Mouse (Mus musculus) heart, embryonic 12.5 days (tissue): Measurements from ENCODE around the gene Gm7356. TPM values are rescaled to one million over a fixed set of nuclear protein-coding genes. Genes with fewer than 3 reads are reported as not detected.
"Not testable (repeated sequence)": the region's sequence is repeated elsewhere in the genome, so short reads cannot be mapped to it uniquely, and the experiment has no call there.

Source experiments
- ATAC-seq: fragments of 200-750 bp; cut with Nextera tagmentation; 2 replicates; pipeline ENCODE4 v1.8.0; 2017; ENCODE audit warnings: moderate TSS enrichment, moderate library complexity; ENCODE audit not compliant: insufficient number of reproducible peaks, low FRiP score
- H3K27ac ChIP-seq: fragments of 300-500 bp; sonication (generic); 2 replicates; pipeline ENCODE4 v1.5.1; 2016; ENCODE audit warnings: mild to moderate bottlenecking, moderate library complexity; ENCODE audit not compliant: poor library complexity, severe bottlenecking
- H3K27me3 ChIP-seq: fragments of 300-500 bp; sonication (generic); replicated peaks from 2 replicates; pipeline ENCODE4 v1.6.1; 2016; ENCODE audit warnings: mild to moderate bottlenecking, moderate library complexity
- H3K36me3 ChIP-seq: fragments of 300-500 bp; sonication (generic); 2 replicates; pipeline ENCODE4 v1.6.1; 2016; ENCODE audit warnings: mild to moderate bottlenecking, moderate library complexity
- H3K4me1 ChIP-seq: fragments of 300-500 bp; sonication (generic); replicated peaks from 2 replicates; pipeline ENCODE4 v1.6.1; 2016; ENCODE audit warnings: mild to moderate bottlenecking
- H3K4me2 ChIP-seq: fragments of 300-500 bp; sonication (generic); 2 replicates; pipeline ENCODE4 v1.6.1; 2016; ENCODE audit warnings: mild to moderate bottlenecking, moderate library complexity
- H3K4me3 ChIP-seq: fragments of 300-500 bp; sonication (generic); 2 replicates; pipeline ENCODE4 v1.5.1; 2016; ENCODE audit warnings: mild to moderate bottlenecking
- H3K9ac ChIP-seq: fragments of 300-500 bp; sonication (generic); 2 replicates; pipeline ENCODE4 v1.6.1; 2016; ENCODE audit warnings: mild to moderate bottlenecking, moderate library complexity
- H3K9me3 ChIP-seq: fragments of 300-500 bp; sonication (generic); replicated peaks from 2 replicates; pipeline ENCODE4 v1.6.1; 2016; ENCODE audit warnings: mild to moderate bottlenecking, moderate library complexity
- WGBS: fragments of 180-500 bp; shearing (Covaris S2); methylation state at CpG from one replicate; pipeline ENCODE4 v1.1.7; 2016; 5-methylcytosine and 5-hydroxymethylcytosine counted together
- polyA plus RNA-seq: library from polyadenylated mRNA; unstranded; fragments of >200 nt; fragmentation: Nextera tagmentation; extraction: Ambion mirVana; gene quantifications from 2 replicates; pipeline ENCODE4 v1.2.1, GENCODE M21; 2016

Gm7356 gene
- not detected in 2 replicates for polyA plus RNA-seq

DNA sequence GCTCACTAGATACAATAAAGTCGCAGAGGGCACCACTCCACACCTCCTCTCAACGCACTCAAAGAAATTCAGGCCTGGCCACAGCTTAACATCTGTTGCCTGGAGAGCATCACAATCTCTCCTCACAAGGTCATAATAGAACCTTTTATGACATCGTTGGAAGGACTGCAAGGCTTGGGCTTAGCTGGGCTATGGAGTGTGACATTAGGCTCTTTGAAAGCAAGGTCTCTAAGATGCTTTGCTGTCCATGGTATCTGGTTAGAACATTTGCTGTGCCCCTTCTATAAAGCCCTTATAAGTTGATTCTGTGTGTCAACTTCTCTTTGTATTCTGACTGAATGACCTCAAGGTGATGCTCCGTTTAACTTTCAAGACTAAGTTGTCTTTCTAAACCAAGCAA lies at the start of gene Gm7356:
Gm7356 (minus strand) TSS at position 101 of the 400 bp plus-strand sequence.
- not testable (repeated sequence) for H3K4me2 ChIP-seq, H3K27ac ChIP-seq, H3K4me3 ChIP-seq, H3K27me3 ChIP-seq, H3K4me1 ChIP-seq, ATAC-seq, H3K36me3 ChIP-seq, H3K9ac ChIP-seq, H3K9me3 ChIP-seq
- 67% methylated on average over 4 of the region's 4 CpGs for WGBS

DNA sequence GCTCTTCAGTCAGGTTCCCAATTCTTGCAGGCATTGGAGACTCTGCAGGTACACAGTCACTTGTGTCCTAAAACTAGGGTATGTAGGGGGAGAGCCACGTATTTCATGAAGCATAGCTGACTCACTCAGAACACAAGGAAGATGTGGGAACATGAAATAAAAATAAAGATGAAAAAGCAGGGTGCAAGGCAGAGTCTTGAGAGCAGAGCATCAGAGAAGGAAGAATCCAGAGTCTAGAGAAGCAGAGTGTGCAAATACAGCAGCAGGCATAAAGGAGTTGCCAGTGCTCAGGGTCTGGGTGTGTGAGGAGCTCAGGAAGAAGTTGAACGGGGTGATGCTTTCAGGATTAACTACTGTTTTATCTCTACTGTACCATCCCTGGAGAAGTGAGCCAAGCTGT lies 38.4 kb upstream of the Gm7356 start:
- H3K27ac ChIP-seq, H3K4me2 ChIP-seq, ATAC-seq, H3K9me3 ChIP-seq, H3K9ac ChIP-seq, H3K27me3 ChIP-seq, H3K4me3 ChIP-seq, H3K36me3 ChIP-seq, H3K4me1 ChIP-seq: not testable (repeated sequence)
- 44% methylated on average over 1 of the region's 2 CpGs for WGBS

DNA sequence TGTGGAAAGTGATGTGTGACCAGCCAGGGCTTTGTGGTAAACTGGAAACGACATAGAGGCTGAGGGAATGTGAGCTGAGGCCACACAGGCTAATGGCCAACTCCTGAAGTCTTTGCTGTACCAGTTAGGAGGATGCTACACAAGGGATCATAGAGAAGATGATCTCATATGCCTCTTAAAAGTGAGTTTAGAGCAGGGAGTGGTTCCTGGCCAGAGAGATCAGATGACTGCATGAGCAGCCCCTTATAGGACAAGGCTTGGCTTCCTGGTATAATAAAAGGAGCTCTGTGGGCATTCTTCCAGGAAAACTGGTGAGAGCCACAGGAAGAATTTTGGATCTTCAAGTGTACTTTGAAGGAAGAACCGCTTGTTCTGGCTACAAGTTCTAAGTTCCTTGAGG lies 33.5 kb upstream of the Gm7356 start:
- not testable (repeated sequence) for H3K4me1 ChIP-seq, H3K9ac ChIP-seq, H3K9me3 ChIP-seq, H3K4me3 ChIP-seq, H3K27me3 ChIP-seq, H3K27ac ChIP-seq, H3K36me3 ChIP-seq, H3K4me2 ChIP-seq, ATAC-seq
- WGBS = 52% methylated on average over 1 of the region's 2 CpGs

DNA sequence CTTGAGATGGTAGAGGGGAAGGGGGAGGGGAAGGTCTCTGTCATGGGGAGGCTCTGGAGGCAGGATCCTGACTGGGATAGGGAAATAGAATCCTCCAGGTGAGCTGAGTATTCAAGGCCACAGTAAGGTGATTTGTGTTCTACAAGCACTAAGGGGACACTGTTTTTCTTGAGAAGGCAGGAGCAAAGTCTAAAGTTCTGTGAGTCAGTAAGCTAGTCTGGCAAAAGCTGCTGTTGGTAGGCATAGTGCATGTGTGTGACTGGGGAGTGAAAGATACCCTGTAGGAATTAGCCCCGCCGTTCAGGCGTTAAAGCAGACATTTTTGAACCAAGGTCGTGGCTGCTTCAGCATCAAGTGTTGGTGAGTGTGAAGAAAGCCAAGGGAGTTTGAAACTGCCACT lies 32.6 kb upstream of the Gm7356 start:
- WGBS = 83% methylated on average over 4 of the region's 4 CpGs
- ATAC-seq, H3K9me3 ChIP-seq, H3K36me3 ChIP-seq, H3K4me3 ChIP-seq, H3K4me2 ChIP-seq, H3K27me3 ChIP-seq, H3K27ac ChIP-seq, H3K9ac ChIP-seq, H3K4me1 ChIP-seq: not testable (repeated sequence)

DNA sequence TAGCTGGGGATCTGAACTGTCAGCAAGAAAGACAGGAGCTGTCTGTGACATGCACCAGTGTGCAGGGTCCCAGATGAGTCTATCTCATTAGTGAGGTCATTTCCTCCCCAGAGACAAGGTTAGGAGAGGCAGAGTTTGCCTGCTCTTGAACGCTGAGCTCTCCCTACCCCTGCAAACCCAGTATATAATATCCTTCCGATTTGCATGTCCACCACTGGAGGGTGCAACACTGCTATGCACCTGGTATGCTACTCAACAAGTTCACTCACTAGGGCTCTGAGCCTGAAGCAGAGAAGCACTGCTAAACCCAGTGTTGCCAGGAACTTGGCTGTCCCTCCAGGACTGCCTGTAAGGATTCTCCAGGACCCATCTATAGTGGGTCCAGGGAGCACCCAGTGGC lies 10.1 kb downstream of the Gm7356 start:
- 41% methylated on average over 2 of the region's 2 CpGs for WGBS
- not testable (repeated sequence) for H3K4me2 ChIP-seq, H3K27ac ChIP-seq, H3K36me3 ChIP-seq, H3K4me1 ChIP-seq, H3K4me3 ChIP-seq, H3K27me3 ChIP-seq, ATAC-seq, H3K9me3 ChIP-seq, H3K9ac ChIP-seq

DNA sequence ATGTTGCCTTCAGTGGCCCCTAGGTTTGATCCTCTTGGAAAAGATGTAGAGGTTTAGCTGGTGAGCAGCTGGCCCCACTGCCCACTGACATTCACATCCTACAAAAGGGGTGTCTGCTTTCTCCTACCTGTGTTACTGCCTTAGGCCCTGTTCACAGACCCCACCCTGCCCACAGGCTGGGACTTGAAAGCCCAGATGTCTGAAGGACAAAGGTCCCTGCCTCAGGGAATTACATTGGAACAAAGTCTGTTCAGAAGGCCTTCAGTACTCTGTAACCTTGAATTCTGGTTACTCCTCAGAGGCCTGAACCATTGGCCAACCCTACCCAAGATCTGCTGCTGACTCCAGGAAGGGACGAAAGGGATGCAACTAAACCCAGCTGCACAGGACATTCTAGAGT lies 15.8 kb downstream of the Gm7356 start:
- no peak for ATAC-seq
- H3K9ac ChIP-seq = no peak overlapping the region
- WGBS = 88% methylated on average over 1 of the region's 1 CpGs
- H3K36me3 ChIP-seq = no peaks in the 10 kb centered on the region
- H3K27ac ChIP-seq = no peak overlapping the region
- H3K4me1 ChIP-seq = no peaks in the 10 kb centered on the region
- no peak overlapping the region for H3K4me2 ChIP-seq
- no peaks in the 10 kb centered on the region for H3K9me3 ChIP-seq
- H3K4me3 ChIP-seq = no peak overlapping the region
- no peaks in the 10 kb centered on the region for H3K27me3 ChIP-seq

DNA sequence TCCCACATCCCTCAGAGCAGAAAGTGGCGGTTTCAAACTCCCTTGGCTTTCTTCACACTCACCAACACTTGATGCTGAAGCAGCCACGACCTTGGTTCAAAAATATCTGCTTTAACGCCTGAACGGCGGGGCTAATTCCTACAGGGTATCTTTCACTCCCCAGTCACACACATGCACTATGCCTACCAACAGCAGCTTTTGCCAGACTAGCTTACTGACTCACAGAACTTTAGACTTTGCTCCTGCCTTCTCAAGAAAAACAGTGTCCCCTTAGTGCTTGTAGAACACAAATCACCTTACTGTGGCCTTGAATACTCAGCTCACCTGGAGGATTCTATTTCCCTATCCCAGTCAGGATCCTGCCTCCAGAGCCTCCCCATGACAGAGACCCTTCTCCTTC lies 32.7 kb downstream of the Gm7356 start:
- H3K4me3 ChIP-seq, H3K9ac ChIP-seq, H3K27me3 ChIP-seq, H3K27ac ChIP-seq, ATAC-seq, H3K4me2 ChIP-seq, H3K36me3 ChIP-seq, H3K9me3 ChIP-seq, H3K4me1 ChIP-seq: not testable (repeated sequence)
- 62% methylated on average over 5 of the region's 5 CpGs for WGBS

DNA sequence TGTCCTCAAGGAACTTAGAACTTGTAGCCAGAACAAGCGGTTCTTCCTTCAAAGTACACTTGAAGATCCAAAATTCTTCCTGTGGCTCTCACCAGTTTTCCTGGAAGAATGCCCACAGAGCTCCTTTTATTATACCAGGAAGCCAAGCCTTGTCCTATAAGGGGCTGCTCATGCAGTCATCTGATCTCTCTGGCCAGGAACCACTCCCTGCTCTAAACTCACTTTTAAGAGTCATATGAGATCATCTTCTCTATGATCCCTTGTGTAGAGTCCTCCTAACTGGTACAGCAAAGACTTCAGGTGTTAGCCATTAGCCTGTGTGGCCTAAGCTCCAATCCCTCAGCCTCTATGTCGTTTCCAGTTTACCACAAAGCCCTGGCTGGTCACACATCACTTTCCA lies 33.6 kb downstream of the Gm7356 start:
- H3K9me3 ChIP-seq, H3K27ac ChIP-seq, H3K27me3 ChIP-seq, H3K4me3 ChIP-seq, H3K4me2 ChIP-seq, H3K9ac ChIP-seq, ATAC-seq, H3K4me1 ChIP-seq, H3K36me3 ChIP-seq: not testable (repeated sequence)
- WGBS = 68% methylated on average over 1 of the region's 2 CpGs

DNA sequence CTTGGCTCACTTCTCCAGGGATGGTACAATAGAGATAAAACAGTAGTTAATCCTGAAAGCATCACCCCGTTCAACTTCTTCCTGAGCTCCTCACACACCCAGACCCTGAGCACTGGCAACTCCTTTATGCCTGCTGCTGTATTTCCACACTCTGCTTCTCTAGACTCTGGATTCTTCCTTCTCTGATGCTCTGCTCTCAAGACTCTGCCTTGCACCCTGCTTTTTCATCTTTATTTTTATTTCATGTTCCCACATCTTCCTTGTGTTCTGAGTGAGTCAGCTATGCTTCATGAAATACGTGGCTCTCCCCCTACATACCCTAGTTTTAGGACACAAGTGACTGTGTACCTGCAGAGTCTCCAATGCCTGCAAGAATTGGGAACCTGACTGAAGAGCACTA lies 38.5 kb downstream of the Gm7356 start:
- H3K27ac ChIP-seq, H3K9me3 ChIP-seq, H3K36me3 ChIP-seq, H3K4me2 ChIP-seq, H3K4me1 ChIP-seq, ATAC-seq, H3K4me3 ChIP-seq, H3K27me3 ChIP-seq, H3K9ac ChIP-seq: not testable (repeated sequence)
- 45% methylated on average over 1 of the region's 2 CpGs for WGBS

DNA sequence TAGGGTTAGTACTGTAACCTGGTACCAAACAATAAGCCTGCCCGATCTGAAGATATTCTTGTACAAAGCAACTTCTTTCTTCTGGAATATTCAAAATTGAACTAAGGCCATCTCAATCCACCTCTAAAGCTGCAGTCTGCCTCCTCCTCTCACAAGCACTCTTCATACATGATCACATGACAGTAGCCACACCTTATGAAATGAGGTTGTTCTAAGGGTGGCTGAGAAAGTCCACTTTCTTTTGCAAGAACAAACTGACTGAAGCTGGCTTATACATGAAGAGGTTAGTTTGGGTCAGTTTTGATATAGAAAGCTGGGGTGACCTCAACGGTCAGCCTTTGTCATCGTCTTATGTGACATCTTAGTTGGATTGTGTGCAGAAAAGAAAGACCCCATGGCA lies 41.3 kb downstream of the Gm7356 start:
- H3K27ac ChIP-seq, H3K4me2 ChIP-seq, H3K4me3 ChIP-seq, ATAC-seq, H3K4me1 ChIP-seq, H3K27me3 ChIP-seq, H3K9me3 ChIP-seq, H3K36me3 ChIP-seq, H3K9ac ChIP-seq: not testable (repeated sequence)
- 82% methylated on average over 3 of the region's 3 CpGs for WGBS

DNA sequence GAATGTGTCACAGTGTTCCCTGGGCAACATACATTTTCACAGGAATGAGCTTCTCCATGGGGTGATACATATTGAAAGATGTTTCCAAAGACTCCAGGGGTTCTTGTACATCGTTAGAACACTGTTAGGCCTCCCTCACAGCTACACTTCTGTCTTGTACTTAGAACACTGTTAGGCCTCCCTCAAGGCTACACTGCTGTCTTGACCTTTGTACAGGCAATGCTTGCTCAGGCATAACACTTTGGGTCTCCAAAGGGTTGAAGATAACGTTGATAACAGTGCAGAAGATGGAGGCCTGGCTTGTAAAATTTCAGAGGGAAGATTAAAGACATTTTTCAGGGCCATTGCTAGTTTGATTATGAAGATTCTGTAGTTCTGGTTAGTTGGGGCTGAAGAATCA lies 45.4 kb downstream of the Gm7356 start:
- WGBS = 44% methylated on average over 1 of the region's 2 CpGs
- H3K9ac ChIP-seq, H3K27me3 ChIP-seq, ATAC-seq, H3K9me3 ChIP-seq, H3K4me2 ChIP-seq, H3K36me3 ChIP-seq, H3K4me3 ChIP-seq, H3K4me1 ChIP-seq, H3K27ac ChIP-seq: not testable (repeated sequence)

DNA sequence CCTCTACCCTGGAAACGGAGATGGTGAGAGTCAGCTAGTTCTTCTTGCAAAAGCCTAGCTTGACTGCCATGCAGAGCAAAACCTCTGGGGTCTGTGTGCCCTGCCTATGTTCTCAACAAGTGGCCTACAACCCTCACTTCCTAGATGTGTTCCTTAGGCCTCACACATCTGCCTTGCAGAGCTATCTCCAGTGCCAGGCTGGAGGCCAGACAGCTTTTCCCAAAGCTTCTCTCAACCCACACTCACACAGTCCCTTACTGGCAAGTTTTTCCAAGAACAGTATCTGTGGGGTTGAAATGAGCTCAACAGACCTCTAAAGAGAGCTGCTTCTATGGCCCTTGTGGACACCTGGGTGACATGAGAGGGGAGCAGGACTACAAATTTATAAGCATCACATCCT lies 51.9 kb downstream of the Gm7356 start:
- not testable (repeated sequence) for ATAC-seq, H3K27ac ChIP-seq, H3K9ac ChIP-seq, H3K4me1 ChIP-seq, H3K4me3 ChIP-seq, H3K9me3 ChIP-seq, H3K4me2 ChIP-seq, H3K27me3 ChIP-seq, H3K36me3 ChIP-seq
- 90% methylated on average over 1 of the region's 1 CpGs for WGBS
